Mouse (Mus musculus) left cerebral cortex, postnatal 14 days (tissue): Measurements from ENCODE around the gene Tlcd1. TPM values are rescaled to one million over a fixed set of nuclear protein-coding genes. Genes with fewer than 3 reads are reported as not detected.

Source experiments
- DNase-seq, 2 experiments: peaks; one replicate each; pipeline ENCODE4 v3.0.0; 2021 to 2022; ENCODE audit warnings: low spot score in 2 of 2, mixed read lengths in 1 of 2
- intact Hi-C: fragments of 180-260 bp; cut with DNase I; formaldehyde crosslinking; loops from one replicate; pipeline ENCODE4 v1.15.1; 2025
- total RNA-seq, 2 experiments: library from RNA; stranded (reverse); gene quantifications; 2 replicates each; pipeline ENCODE4 v1.2.3; 2021

Tlcd1 gene
- total RNA-seq, 2 experiments from 2014 or later: 27.4 to 29.6 TPM

DNA sequence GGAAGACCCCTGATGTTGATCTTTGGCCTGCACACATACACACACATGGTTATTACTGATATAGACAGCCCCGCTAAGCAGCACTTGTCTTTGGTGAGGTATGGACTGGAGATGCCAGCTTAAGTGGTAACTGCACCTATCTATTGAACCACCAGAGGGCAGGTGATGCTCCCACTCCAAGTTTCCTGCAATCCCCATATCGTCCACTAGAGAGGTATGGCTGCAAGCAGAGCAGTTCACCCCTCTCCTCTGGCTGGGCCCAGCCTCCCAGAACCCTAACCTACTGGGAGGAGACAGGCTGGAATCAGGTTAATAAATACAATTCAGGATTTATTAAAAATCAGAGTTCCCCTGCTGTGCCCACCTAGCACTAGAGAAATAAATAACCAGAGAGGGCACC is 17.4 kb upstream of the Tlcd1 start:
- DNase-seq: peak; percentile 85 to 94
- intact Hi-C loops: no loop called here

DNA sequence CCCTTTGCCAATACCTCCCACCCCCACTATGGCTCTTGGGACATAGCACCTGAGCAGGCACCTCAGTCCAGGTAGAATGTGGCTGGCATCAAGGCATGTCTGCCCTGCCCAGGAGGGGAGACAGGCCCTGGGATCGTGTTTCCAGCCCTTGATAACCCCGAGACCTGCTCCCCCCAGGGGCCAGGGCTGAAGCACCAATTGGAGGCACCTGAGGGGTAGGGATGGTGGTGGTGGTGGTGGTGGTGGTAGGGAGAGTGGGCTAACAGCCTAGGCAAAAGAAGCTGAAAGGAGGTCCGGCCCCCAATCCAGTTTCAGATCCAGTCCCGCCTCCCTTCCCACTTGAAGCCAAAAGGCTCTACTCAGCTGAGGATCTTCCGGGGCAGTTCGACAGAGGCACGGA is 17.0 kb upstream of the Tlcd1 start:
- intact Hi-C loops: no loop called here
- no peak for DNase-seq

DNA sequence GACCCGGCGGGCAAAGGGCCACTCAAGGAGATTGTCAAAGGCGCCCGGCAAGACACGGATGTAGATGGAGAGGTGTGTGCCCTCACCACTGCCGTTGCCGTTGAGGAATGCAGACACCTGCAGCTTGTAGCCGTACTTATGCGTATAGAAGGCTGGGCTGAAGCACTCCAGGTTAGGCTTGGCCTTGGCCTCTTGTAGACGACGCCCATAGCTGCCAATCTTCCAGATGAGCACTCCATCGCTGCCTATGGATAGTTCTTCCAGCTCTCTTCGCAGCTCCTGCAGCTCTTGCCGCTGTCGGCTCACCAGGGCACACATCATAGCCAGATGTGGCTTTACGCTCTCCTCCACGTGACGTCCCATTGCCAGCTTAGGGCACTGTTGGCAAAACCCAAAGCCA is 16.3 kb upstream of the Tlcd1 start:
- DNase-seq: no peak
- intact Hi-C loops: no loop called here

- DNase-seq: no peak
- intact Hi-C loops: no loop called here
These were observed 15.8 kb upstream of the Tlcd1 start for GRCm38 (mm10) chr11:78160675-78161074.

- intact Hi-C loops: no loop called here
- DNase-seq: no peak
These were observed 15.3 kb upstream of the Tlcd1 start for GRCm38 (mm10) chr11:78161169-78161568.

- intact Hi-C loops: no loop called here
- DNase-seq: peak in 1 of 2 experiments; percentile 40
These were observed 14.5 kb upstream of the Tlcd1 start for GRCm38 (mm10) chr11:78161968-78162367.

- intact Hi-C loops: no loop called here
- peak; percentile 64 to 86 for DNase-seq
These were observed 14.0 kb upstream of the Tlcd1 start for GRCm38 (mm10) chr11:78162504-78162903.

- DNase-seq: no peak
- intact Hi-C loops: no loop called here
These were observed 13.5 kb upstream of the Tlcd1 start for GRCm38 (mm10) chr11:78163045-78163444.

DNA sequence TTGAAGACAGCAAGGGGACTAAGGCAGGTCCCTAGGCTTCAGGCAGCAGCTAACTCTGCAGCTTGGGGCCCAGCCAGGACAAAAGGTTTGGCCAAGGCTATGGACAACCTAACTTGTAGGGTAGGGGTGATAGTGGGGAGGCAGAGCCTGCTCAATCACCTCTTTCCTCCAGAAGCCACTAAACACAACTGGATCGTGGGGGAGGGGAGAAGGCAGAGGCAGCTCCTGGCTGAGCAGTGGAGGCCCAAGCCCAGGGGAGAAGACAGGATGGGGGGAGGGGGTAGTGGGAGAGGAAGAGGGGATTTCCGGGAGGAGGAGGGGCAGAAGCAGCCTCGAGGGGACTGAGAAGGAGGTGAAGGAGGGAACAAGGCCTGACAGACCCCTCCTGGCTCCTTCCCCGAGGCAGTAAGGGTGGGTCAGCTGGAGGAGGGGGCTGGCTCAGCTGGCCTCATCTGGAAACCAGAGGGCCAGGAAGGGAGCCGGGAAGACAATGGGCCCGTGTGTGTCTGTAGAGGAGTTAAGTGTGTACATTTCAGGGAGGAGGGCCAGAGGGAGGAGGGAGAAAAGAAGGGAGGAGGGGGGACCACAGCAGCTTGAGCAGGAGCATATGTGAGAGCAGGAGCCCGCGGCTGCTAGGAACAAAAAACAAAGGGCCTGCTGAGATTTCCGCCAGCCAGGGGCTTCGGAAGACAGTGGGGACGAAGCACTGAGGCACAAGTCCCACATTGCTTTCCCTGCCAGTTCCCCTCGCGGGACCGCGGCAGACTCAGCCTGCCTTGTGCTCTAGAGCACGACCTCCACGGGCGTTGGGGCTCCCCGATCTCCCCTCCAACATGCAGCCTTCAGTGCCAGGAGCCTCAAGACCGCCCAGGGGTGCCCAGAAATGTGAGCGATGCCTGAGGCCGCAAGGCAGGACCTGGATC is 12.6 kb upstream of the Tlcd1 start:
- peak in 1 of 2 experiments; percentile 45 for DNase-seq
- intact Hi-C loops: no loop called here

DNA sequence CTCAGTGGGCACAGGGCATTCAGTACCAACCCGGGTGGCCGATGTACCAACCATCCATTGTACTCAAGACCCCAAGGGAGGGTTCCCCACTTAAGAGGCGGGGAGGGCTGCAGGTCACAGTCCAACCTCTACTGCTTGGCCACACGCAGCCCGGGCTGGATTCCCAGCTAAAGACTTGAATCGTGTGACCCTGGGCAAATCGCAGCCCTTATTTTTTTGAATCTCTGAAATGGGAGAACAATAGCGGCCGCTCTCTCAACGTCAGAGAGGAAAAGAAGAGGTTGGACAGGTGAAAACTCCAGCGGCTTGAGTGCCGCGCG is 11.9 kb upstream of the Tlcd1 start:
- intact Hi-C loops: no loop called here

DNA sequence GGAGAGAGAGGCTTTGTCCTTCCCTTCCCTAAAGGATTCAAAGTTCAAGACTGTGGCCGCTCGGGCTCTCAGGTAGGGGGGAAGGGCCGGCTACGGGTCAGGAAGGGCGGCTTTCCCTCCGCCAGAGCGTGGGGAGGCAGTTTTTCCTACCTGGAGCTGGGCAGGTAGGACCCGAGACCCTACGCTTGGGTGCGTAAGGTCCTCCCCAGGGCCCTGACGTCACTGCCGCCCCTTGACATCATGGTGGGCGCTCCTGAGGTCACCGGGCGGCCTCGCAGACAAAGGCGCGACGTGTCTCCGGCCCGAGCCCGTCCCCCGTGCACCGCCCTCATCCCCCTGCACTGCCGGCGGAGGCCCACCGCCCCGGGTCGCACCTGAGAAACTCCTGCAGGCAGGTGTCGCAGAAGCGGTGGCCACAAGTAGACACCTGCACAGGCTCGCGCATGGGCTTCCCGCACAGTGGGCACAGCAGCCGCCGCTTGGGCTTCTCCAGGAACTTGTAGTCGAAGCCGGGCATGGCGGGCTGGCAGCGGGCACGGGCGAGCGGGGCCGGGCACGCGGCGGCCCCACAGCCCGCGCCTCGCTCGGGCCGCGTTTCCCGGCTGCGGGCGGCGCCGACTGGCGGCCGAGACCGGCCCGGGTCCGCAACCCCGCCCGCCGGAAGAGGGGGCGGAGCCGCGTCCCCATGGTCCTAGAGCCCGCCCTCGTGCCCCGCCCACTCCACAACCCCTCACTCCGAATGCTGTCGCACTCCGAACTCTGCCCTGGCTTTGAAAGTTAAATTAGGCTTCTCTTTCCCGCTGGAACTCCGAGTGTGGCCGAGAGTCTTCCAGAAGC is 11.4 kb upstream of the Tlcd1 start, which contains the start of gene Traf4:
Gene Traf4, minus strand, starts transcription at position 666 of the 837 bp plus-strand sequence.
- DNase-seq: peak in 1 of 2 experiments; percentile 75
- intact Hi-C loops: no loop called here

More for the DNA sequence above, 11.9 kb upstream of the Tlcd1 start:
- no peak for DNase-seq

DNA sequence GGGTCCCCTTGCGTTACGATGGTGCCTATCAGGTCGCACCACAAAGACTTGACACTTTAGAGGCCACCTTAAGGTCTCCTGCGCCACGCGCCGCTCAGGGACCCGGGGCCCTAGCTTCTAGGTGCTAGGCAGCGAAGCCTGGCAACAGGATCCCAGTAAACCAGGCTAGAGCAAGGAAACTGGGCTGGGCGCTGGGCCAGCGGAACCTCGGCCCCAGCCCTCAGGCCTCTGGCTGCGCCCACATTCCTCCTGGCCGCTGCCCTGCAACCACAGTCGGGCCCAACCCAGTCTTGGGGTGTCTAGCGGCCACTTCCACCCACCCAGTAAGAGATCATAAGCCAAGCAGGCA is 10.8 kb upstream of the Tlcd1 start:
- intact Hi-C loops: no loop called here
- DNase-seq: peak in 1 of 2 experiments; percentile 42

DNA sequence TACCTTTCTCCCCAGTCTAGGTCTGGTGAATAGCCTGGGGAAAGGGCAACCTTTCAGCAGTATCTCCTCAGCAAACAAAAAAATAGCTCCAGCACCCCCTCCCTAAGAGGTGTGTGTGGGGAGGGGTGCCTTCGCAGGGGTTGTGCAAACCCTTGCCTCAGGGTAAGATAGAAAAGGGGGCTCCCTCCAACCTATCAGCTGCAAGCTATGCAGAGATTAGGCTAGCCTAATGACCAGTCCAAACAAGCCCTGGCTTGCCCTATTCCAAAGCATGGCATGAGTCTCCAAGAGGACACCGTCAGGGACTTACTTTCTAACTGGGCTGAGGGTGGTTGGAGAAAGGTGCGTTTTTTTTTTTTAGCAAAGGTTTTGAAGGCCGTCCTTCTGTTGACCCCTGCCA is 10.3 kb upstream of the Tlcd1 start:
- intact Hi-C loops: no loop called here
- DNase-seq: no peak

- intact Hi-C loops: no loop called here
- DNase-seq: no peak
These were observed 9.9 kb upstream of the Tlcd1 start for GRCm38 (mm10) chr11:78166640-78167039.

GRCm38 (mm10) chr11:78167257-78167959 is 9.1 kb upstream of the Tlcd1 start:
- no peak for DNase-seq
- intact Hi-C loops: no loop called here

- intact Hi-C loops: no loop called here
- DNase-seq: no peak
These were observed 7.7 kb upstream of the Tlcd1 start for GRCm38 (mm10) chr11:78168541-78169468.

GRCm38 (mm10) chr11:78170306-78170705 is 6.2 kb upstream of the Tlcd1 start:
- no peak for DNase-seq
- intact Hi-C loops: no loop called here

- DNase-seq: no peak
- intact Hi-C loops: no loop called here
These were observed 5.2 kb upstream of the Tlcd1 start for GRCm38 (mm10) chr11:78171328-78171727.
